Mouse (Mus musculus) cerebellum, adult 11 months (tissue): Measurements from ENCODE around the gene Rcan2.

Experiments
- DNase-seq: peaks from one replicate; pipeline ENCODE4 v3.0.0; 2022

Gene Rcan2

DNA sequence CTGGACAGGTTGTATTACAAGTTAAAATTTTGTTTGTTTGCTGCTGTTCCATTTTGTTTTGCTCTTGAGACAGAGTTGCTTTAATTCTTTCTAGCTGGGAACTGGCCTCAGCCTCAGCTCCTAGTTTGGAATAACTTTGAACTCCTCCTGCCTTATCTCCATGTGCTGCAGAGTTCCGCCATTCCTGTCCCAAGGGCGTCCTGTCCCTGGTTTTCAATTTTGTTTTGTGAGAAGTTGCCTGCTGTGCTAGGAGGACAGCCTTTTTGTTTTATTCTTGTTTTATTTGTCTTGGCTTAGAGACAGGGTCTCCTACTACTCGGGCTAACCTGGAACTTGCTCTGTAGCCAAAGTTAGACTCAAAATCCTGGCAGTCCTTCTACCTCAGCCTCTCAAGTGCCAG is 26.1 kb downstream of the Rcan2 start:
- DNase-seq, result no peak

- DNase-seq, result no peak
These were observed 31.4 kb downstream of the Rcan2 start for GRCm38 (mm10) chr17:43832401-43833124.

- peak; percentile 68 for DNase-seq
These were observed 39.1 kb downstream of the Rcan2 start for GRCm38 (mm10) chr17:43840208-43840607.

- DNase-seq, result no peak
These were observed 45.6 kb downstream of the Rcan2 start for GRCm38 (mm10) chr17:43846714-43847113.

- no peak for DNase-seq
These were observed 47.8 kb downstream of the Rcan2 start for GRCm38 (mm10) chr17:43848903-43849302.

- DNase-seq, result no peak
These were observed 54.0 kb downstream of the Rcan2 start for GRCm38 (mm10) chr17:43855132-43855531.

GRCm38 (mm10) chr17:43856081-43856480 is 54.9 kb downstream of the Rcan2 start:
- no peak for DNase-seq

DNA sequence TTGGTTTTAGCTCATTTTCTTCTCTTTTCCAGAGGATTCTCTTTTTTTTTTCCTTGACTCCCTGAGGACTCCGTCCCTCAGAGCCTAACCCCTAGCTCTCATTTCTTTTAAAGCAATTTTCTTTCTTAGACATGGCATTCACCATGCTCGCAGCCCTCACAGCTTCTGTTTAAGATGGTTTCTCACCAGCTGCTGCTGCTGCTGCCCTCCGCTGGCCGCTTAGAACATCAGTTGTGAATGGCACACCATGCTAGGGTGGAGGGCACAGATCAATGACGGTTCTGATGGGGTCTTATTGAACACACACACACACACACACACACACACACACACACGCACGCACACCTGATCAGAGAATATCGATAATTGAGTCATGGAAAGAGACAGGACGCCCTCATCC is 67.7 kb downstream of the Rcan2 start:
- no peak for DNase-seq

GRCm38 (mm10) chr17:43869677-43870076 is 68.5 kb downstream of the Rcan2 start:
- peak; percentile 79 for DNase-seq

DNA sequence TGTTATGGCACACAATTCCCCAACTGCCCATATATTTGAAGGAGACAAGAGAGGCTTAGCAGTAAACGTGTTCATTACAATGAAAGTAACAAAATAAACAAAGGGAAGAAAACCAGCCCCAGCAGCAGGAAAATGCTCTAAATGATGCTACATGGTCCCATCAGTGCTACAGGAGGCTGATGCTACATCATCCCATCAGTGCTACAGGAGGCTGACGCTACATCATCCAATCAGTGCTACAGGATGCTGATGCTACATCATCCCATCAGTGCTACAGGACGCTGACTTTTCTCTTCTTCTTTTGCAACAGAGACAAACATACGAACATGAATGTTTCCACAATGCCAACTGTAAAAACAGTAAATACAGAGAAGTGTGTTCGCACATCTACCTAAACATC is 73.3 kb downstream of the Rcan2 start:
- DNase-seq, result no peak

DNA sequence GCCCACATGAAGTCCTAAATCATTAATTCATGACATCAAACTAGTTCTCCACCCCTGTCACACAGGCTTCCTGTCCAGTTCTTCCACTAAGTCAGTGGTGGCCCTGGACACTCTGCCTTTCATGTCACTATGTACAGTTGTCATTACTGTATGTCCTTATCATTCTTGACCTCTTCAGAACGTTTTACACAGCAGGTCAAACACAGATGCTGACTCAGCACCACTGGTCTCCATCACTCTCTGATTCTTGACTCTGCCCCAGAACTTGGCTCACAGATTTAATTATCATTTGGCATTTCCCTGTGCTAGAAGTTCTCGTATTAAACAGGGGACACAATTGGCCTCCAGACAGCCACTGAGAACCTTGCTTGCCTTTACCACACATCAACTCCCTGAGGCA is 76.3 kb downstream of the Rcan2 start:
- DNase-seq, result no peak

GRCm38 (mm10) chr17:43883016-43883415 is 81.9 kb downstream of the Rcan2 start:
- DNase-seq, result no peak

- DNase-seq, result no peak
These were observed 85.1 kb downstream of the Rcan2 start for GRCm38 (mm10) chr17:43886262-43886661.

DNA sequence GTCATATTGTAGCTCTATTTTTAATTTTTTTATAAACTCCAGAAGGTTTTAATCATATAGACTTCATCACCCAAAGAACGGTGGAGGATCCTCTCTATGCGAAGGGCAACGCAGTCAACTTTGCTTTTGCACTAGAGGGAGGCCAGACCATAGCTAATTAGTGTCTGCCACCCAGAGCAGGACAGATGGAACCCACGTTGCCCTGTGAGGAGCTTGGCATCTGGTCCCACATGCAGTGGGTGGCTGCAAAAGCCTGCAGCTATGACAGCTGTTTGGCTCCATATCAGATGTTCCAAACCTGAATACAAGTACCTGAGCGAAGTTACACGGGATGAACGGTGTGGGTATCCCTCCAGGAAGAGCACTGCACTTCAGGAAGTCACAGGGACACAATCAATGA is 86.8 kb downstream of the Rcan2 start:
- DNase-seq, result no peak

GRCm38 (mm10) chr17:43897346-43897745 is 96.2 kb downstream of the Rcan2 start:
- no peak for DNase-seq

DNA sequence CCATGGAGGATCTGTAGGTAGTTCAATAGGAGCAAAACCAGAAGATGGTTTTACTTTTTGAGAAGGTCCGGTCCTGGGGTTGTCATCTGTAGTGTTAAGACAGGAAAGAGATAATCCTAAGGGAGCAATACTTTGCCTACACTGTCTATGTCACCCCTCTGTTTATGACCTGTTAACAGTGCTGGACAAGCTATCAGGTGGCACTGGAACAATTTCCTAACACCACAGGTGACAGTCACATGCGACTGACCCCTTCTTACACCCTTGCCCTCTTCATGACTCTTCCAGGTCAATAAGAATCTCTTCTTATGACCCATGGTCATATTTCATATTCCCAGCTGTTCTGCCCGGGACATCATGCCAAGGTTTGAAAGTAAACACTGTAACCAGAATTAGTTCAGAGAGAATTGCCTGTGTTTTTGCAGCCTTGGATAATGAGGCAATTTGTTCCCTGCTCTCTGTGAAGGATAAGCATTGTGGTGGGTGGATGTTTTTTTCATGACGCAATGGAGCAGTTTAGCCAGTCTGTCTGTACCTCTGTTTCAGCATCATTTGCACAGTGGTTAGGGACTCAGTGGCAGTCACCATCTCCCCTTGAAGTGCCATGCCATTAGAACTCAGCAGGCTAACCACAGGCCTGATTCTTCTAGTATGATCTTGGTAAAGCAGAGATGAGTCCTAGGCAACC is 98.4 kb downstream of the Rcan2 start:
- no peak for DNase-seq

DNA sequence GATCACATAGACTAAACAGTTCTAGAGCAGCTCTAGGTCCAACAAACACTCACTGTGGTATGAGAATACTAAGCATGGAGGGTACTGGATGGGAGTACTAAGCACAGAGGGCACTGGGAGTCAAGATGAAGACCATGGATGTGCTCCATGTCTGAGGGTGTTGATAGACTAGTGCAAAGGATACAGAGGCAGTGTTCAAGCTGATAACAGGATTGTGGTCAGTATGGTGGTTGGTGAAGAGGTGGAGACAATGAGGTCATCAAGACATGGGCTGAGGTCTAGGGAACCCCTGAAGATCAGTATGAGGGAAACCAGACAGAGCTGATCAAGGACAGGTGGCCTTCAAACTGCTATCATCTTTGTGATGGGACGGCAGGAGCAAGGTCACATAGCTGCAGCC is 99.0 kb downstream of the Rcan2 start:
- DNase-seq, result no peak

GRCm38 (mm10) chr17:43901474-43901873 is 100.3 kb downstream of the Rcan2 start:
- no peak for DNase-seq

DNA sequence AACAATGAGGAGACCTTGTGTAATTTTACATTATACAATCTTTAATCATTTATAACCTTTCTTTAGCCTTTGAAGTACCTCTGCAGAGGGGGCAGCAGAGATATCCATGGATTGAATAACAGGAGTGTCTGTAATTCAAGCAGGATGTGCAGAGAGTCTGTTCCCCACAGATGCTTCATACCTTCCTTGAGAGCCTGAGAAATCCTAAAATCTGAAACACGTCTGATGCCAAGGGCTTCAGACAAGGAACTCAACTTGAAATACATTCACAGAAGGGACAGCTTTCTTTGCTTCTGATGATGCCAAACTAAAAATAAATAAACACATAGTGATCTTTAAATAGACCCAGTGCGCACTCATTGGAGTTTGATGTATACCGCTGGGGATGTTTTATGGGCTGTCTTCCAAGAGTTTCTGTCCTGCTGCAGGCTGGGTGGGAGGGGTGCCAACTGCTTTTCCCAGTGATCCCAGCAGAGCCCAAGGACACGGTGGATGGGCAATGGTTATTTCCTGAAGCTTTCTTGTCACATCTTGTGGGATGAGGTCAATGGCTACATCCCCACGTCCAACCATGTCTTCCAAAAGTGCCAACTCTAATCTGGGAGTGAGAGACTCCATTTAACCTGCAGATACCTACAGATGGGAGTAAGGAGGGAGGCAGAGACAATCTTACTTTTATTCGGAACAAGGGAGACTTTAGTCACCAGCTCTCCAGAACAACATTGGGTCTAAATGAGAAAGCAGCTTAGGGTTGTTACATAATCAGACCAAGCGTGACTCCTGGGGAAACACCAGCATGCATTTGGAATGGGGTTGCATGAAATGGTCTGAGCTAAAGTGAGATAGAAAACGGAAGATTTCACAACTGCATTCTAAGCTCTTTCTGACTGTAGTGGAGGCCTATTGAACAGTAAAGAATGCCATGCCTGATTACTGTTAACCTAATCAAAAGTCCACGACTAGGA is 102.9 kb downstream of the Rcan2 start:
- no peak for DNase-seq

DNA sequence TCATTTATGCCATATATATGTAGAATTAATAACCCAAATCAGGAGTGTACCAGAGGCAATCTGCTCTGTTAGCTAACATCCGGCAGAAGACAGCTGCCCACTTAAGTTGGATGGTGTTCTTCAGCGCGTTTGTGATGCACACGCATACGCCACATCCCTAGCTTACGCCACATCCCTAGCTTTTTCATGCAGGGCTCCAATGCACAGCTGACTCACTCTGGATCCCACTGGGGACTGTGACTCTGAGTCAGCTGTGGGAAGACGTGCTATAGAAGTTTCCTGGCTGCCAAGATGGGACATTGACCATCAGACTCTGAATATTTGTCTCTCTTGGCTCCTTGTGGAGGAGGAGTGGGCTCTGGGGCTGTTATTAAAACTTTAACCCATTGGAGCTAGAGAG is 103.7 kb downstream of the Rcan2 start:
- DNase-seq, result no peak

GRCm38 (mm10) chr17:43906728-43907127 is 105.6 kb downstream of the Rcan2 start:
- no peak for DNase-seq

- no peak for DNase-seq
These were observed 115.0 kb downstream of the Rcan2 start for GRCm38 (mm10) chr17:43916128-43916527.

DNA sequence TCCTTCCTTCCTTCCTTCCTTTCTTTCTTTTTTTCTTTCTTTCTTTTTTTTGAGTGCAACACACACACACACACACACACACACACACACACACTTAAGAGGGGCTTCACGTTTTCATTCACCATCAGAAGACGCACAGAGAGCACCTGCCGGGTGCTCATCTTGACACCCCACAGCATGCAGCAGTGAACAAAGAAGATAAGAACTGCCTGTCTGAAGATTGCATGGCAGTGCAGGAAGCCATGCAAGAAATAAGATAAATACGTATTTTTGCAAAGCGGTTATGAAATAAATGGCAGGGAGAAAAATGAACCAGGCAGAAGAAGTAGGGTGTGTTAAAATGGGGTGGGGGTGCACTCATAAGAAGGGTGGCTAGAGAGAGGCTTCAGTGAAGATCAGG is 116.0 kb downstream of the Rcan2 start:
- no peak for DNase-seq

DNA sequence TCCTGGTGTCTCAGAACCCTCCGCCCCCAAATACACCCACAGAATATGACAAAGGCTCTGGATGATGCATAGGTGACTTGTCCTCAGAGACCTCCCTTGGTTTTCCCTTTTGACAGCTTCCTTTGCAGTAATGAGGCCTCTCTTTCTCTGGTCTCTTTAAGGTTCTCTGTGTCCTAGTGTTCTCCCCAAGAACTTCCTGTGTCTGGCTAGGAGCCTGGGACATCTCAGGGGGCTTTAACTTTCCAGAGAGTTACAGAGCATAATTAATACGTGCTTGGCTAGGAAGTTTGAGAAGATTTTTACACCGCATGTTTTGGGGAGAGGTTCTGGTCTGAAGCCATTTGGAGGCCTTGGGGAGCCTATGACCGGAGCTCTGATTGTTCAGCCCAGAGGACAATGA is 128.7 kb downstream of the Rcan2 start:
- no peak for DNase-seq
